Mouse (Mus musculus): ENCODE data around the gene C1ql4.

DNA sequence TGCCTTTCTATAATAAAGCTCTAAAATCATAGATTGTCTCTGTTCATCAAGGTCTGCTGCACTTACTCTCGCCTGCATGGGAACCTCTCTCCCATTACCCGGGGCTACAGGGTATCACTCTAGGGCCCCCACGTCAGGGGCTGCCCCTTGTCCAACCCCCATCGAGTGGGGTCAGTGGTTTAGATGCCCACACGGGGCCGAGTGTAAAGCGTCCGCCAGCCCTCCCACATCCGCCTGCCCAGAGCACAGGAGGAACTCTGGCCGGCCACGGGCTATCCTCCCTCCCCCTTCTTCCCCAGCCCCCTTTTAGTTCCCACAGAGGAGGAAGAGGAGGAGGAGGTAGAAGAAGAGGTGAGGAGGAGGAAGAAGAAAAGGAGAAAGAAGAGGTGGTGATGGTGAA is 33.2 kb upstream of the C1ql4 start:
- TF ChIP-seq CTCF (IDR thresholded peaks at IDR 0.05; ENCODE audit: borderline replicate concordance, control insufficient read depth, extremely low read depth, insufficient read depth, low read length, poor library complexity), result no peak
- TF ChIP-seq POLR2A (IDR thresholded peaks at IDR 0.05; ENCODE audit: control insufficient read depth, extremely low read depth, insufficient read depth, low read length, poor library complexity), result no peak

All from thymus, adult 2 months (tissue).